Mouse (Mus musculus): ENCODE data around the gene Slc9a7. TPM values are rescaled to one million over a fixed set of nuclear protein-coding genes. Genes with fewer than 3 reads are reported as not detected.

Gene Slc9a7
- 0.42 and 0.58 TPM in 2 replicates for polyA plus RNA-seq (2012; rRNA removed; ENCODE audit: low replicate concordance)

DNA sequence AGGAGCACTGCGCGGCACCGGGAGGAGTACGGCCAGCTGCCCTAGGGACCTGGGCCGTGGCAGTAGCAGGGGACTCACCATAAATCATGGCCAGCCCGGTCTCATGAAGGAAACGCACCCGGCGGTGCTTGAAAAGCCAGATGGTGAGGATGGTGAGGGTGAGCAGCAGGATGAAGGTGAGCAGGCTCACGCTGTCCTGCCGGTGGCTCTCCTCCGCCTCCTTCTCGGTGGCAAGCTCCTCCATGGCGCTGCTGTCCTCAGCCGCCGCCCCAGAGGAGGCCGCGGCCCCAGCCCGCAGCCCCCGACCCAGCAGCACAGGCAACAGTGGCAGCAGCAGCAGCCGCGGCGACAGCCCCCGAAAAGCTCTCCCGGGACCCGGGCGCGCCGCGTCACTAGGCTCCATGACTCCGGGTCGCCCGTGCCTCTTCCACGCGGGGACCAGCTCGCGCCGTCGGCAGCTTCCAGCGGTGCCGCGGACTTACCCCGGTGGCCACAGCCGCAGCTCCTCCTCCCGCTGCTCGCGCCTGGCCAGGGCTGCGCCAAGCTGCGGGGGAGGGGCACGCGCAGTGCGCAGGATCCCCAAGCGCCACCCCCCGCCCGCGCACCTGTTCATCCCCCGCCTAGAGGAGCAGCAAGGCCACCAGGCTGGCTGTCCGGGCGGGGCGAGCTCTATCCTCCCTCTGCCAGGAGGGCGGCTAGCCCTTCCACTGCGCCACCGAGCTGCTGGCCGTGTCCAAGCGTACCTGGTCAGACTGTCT, at the start of gene Slc9a7:
Gene Slc9a7, minus strand, starts transcription at position 526 of the 758 bp plus-strand sequence.

DNA sequence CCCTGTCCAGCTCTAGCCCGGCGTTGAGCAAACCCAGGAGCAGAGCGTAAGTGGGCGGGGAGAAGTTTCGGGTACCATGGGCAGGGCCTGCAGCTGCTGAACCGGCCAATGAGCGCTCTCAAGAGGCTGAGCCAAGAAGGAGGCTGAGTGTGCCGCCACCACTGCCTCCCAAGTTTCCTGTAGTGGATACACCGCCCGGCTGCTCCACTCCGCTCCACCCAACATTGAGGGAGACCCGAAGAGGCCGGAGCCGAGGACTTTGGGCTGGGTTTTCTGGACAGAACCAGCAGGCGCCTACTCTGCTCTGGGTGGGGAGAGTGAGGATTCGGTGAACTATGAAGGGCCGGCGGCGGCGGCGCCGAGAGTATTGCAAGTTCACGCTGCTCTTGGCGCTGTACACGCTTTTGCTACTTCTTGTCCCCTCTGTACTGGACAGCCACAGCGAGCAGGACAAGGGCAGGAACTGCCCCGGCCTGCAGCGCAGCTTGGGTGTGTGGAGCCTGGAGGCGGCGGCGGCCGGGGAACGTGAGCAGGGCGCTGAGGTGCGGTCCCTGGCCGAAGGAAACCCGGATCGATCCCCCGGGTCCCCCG, 232.1 kb downstream of the Slc9a7 start, which contains the start of gene Chst7:
Gene Chst7, plus strand, starts transcription at position 180 of the 591 bp plus-strand sequence.

Other genes with a start within 250 kb of the Slc9a7 start
- 1.0 and 1.2 TPM in 2 replicates for gene Chst7, start 232.2 kb downstream of the Slc9a7 start, polyA plus RNA-seq (2012; rRNA removed; ENCODE audit: low replicate concordance)
- 1.4 and 3.1 TPM in 2 replicates for gene Rp2, start 72.7 kb upstream of the Slc9a7 start, polyA plus RNA-seq (2012; rRNA removed; ENCODE audit: low replicate concordance)
- gene Jade3, start 133.9 kb upstream of the Slc9a7 start, polyA plus RNA-seq (2012; rRNA removed; ENCODE audit: low replicate concordance), result 0.14 and 0.19 TPM in 2 replicates